Mouse (Mus musculus): ENCODE results near the gene Fgf8.

Fgf8 gene

GRCm38 (mm10) chr19:45748206-45748605 is 5.5 kb upstream of the Fgf8 start:
- no peak for DNase-seq

DNA sequence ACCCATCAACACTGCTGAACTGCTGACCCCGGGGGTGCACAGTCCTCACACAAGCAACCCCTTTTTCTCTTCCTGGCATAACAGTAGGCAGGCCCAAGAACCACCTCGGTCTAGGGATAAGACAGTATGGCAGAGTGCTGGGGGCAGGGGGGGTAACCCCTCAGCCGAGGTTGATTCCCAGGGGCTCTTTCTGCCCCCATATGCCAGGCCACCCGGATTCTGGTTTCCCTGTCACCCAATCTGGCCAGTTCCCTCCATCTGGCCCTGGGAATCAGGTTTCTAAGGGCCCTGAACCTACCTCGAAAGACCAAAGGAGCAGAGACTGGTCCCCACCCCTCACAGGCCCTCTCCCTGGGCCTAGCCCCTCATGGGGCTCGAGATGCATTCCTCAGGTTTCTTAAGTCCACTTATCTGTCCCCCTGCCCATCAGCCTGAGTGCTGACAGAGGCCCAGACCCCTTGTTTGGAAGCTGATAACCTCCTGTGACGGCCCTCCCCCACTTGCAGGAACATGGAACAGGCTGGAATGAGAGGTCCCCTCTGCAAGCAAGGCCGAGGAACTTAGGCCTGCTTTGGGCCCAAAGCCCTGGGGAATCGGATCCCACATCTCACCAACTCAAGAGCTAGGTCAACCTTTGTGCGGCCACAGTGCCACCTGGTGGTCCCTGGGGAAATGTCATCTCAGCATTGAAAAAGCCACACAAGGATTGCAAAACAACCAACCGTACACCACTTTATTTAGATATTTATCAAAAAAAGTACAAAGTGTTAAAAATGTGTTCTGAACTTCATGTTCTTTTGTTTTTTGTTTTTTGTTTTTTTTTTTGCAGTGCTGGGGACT is 4.5 kb upstream of the Fgf8 start:
- DNase-seq: peak; percentile 86

DNA sequence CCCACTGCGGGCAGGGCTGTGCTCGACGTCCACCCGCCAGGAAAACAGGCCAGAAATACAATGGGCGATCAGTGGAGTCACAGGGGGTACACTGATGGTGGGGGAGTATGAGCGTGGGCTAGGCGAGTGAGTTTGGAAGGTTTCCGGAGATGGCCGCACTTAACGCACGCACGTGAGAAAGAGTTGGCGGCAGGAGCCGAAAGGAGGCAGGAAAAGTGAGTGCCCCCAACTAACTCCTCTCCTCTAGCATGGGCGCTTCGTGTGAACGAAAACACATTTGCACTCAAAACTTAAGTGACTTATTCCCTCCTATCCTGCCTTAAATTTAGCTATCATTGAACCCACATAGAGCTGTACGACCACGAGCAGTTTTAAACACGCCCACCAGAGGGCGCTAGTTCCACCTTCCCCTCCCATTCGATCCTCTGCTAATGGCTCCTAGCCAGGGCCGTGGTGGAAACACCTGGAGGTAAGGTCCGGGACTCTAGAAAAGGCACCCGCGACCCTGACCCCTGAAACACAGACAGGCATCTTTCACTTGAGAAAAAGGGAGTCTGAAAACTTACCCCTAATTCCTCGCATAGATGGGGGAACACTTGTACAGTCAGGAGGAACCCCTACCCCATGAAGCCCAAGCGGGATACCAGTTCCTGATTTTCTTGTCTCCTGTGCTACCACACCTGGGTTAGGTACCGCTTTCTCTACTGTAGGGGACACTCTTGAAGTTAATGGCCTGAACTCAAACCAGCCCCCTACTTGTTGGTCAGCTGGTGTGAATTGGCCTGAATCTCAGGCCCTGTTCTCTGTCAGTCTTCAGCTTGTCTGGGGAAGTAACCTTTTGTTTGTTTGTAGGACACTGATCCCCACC is 3.7 kb upstream of the Fgf8 start:
- peak; percentile 77 for DNase-seq

- no peak for DNase-seq
Measured at GRCm38 (mm10) chr19:45745344-45746152, 2.8 kb upstream of the Fgf8 start.

DNA sequence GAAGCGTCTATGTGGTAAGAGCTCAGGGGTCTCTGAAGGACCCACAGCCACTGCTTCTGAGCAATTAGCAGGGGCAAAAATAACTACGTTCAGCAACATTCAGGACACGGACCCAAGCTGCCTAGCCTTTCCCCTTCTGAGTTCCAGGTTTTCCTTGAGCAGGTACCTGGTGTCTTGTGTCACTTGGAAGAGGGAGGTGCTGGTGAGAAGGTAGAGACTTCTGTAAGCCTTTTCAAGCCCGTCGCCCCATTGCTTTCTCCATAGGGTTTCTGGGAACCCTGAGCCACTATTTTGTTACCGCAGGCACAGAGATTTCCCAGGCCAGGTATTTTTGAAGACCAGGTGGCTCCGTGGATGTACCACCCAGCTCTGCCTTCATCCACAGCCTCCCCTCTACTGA is 904 bp upstream of the Fgf8 start:
- DNase-seq: no peak

GRCm38 (mm10) chr19:45742984-45743575 is 365 bp upstream of the Fgf8 start:
- peak; percentile 44 for DNase-seq

DNA sequence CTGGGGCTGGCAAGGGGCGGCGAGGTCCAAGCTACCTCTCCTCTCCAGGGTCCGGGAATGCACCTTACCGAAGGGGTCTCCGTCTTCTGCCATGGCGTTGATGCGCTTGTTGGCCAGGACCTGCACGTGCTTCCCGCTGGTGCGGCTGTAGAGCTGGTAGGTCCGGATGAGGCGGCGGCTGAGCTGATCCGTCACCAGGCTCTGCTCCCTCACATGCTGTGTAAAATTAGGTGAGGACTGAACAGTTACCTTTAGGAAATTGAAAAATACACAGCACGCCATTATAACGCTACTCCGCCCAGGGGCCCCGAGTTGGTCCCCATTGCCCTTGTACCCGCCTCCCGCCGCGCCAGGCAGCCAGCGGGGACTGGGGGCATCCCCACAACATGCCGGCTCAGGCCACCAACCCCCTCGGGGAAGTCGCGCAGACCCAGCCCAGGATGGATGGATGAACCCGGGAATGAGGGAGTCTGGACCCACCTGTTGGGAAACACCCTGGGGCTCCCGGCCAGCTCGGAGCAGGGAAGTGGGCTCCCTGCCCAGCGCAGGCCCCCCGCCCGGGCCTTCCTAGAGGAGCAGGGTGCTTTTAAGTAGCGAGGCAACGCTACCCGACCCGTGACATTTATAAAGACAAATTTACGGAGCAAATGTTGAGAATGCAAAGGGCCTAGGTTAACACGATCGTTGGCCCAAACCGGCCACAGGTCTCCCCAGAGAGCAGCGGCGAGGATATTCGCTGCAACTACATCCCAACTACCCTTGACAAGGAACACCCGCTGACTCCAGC is 1.1 kb downstream of the Fgf8 start:
- no peak for DNase-seq

- no peak for DNase-seq
Measured at GRCm38 (mm10) chr19:45740817-45741216, 1.9 kb downstream of the Fgf8 start.

DNA sequence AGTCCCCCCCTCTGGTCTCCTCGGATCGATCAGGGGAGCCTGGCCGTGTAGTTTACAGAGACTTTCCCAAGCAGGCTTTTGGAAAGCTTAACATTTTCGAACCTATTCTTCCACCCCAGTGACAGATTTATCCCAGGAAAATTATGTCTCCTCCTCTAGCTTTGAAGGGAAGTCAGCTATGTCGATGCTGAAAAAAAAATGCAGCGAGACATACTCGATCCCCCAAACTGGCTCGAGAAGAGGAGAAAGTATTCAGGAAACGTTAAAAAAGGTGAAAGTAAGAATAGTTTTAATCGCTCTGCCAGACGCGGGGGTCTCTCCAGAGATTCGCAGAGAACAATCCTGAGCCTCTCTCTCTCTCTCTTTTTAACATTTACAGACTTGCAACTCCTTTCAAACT is 2.5 kb downstream of the Fgf8 start:
- no peak for DNase-seq

DNA sequence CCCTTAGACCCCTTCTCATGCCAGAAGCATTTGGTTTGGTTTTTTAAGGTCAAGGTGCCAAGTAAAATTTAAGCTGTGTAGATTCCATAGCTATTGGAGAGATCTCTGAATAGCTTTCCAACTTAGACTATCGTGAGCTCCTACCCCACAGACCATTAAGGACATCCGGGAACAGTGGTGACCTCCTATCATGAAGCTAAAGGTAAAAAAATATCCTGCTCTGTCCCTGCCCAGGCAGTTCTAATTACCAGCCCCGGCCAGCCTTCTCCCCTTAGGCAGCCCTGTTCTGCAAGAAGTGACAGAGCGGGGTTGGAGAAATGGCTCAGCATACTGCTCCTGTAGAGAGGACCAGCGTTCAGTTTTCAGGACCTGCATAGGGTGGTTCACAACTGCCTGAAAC is 4.2 kb downstream of the Fgf8 start:
- no peak for DNase-seq

DNA sequence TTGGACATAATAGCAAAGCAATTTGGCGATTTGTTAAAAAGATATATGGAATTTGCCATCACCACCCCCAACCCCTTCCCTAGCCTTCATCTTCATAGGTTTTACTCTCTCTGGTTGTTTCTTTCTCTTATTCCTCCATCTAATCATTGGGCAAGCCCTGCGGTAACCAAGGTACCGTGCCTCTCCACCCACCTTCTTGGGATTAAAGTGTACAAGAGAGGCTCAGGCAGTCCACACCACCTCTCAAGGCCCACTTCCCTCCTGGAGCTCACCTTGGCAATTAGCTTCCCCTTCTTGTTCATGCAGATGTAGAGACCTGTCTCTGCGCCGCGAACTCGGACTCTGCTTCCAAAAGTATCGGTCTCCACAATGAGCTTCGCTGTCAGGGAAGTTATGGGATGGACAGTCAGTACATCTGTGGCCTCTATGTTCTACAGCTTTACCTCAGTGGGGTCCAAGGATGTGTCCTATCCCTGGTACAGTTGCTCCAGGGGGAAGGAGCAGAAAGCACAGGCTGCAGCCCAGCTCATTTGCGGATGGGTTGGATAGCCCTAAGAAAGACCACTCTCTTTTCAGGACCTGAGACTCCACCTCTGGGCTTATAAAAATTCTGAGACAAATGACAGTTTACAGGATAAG is 4.8 kb downstream of the Fgf8 start:
- no peak for DNase-seq

DNA sequence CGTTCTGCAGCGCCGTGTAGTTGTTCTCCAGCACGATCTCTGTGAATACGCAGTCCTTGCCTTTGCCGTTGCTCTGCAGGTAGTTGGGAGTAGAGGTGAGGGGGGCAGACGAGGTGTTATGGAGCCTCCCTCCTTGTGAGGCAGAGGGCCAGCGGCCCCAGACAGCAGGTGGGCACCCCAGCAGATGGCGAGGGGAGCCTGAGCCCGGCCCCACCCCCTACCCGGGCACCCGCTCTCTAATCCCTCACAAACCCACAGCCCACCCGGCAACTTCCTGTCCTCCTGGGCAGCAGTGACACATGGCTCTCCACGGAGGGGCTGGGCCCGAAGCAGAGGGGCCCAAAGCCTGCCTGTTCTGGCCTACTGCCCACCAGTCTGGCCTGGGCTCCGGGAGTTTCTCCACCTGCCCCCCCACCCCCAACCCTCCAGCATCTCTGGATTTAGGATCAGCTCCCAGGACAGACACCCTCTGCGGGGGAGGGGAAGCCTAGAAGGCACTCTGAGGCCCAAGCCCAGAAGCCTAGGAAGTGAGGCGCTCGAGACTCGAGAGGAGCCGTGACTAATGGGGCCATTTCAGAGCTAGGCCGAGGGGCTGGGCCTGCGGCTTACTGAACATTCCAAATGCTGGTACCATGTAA is 5.4 kb downstream of the Fgf8 start:
- peak; percentile 67 for DNase-seq

DNA sequence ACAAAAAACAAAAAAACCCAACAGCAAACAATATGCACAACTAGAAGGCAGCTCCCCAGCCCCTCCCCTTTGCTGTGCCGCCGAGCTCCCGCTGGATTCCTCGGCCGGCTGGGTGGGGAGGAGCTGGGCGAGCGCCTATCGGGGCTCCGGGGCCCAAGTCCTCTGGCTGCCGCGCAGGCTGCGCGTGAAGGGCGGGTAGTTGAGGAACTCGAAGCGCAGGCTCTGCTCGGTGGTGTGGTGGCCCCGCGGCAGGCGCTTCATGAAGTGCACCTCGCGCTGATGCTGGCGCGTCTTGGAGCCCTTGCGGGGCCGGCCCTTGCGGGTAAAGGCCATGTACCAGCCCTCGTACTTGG is 5.9 kb downstream of the Fgf8 start:
- peak; percentile 76 for DNase-seq

- DNase-seq: no peak
Measured at GRCm38 (mm10) chr19:45736241-45736640, 6.5 kb downstream of the Fgf8 start.

GRCm38 (mm10) chr19:45734762-45735161 is 8.0 kb downstream of the Fgf8 start:
- no peak for DNase-seq

DNA sequence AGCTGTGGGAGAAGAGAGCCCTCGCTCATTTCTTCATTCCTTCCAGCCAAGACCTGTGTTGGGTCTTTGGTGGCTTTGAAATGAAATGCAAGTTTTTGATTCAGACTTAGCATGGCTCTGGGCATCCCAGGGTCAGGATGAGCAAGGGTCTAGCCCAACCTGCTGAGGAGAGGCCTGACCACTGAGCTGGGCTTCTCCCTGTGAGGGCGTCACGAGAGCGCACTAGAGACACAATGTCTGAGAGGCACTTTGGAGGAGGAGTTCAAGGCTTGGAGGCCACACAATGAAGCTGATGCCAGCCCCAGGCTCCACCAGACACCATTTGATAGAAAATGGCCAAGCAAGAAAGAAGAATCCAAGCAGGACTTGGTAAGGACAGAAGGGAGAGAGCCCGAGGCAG is 8.5 kb downstream of the Fgf8 start:
- no peak for DNase-seq

DNA sequence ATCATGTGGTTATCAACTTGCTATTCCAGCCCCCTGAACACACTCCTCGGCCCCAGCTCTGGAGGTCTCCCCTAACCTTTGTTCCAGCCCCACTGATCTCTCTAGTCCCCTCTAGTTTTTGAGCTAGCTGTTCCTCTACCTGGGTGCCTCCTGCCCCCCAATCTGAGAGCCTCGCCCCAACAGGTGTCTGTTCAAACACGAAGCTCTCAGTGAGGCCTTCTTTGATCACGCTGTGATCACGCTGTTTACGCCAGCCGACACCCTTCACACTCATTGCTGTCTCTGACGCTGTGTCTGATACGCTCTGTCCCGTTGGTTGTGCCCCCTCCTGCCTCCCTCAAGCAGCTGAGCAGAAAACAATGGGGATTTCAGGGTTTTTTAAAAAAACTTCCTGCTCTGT is 9.2 kb downstream of the Fgf8 start:
- no peak for DNase-seq

DNA sequence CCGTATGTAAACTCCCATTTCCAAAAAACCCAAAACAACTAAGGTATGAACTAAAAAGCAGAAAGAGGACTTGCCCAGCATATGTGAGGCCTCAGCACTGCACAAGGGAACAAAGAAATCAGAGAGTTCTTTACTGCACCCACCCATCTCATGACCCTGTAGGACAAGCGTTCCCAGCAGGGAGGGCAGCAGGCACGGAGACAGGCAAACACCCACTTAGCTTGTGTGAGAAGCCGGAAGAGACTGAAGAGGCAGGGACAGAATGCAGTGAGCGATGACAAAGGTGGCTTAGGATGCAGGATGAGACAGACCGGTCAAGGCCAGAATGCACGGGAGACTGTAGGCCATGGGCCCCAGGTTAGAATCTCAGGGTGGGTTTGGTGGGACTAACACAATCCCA is 11.1 kb downstream of the Fgf8 start:
- no peak for DNase-seq

DNA sequence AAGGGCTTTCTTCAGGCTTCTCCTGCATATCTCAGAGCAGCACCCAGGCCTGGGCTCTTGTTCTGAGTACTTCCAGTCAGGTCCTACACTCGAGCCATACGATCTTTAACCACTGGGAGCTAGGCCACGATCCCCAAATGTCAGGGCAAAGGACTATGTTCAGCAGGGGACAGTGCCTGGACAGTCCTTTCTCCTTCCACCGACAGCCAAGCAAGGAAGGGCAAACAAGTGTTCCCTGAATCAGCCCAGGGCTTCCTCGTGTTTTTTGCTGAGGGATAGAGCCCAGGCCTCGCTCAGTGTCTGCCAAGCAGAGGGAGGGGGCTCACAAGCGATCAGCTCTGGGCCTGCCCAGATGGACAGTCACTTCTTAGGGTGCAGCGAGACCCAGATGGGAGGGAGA is 12.7 kb downstream of the Fgf8 start:
- DNase-seq: no peak

- no peak for DNase-seq
Measured at GRCm38 (mm10) chr19:45727231-45727630, 15.5 kb downstream of the Fgf8 start.

- peak; percentile 67 for DNase-seq
Measured at GRCm38 (mm10) chr19:45725677-45726277, 16.9 kb downstream of the Fgf8 start.
